Mouse (Mus musculus): Measurements from ENCODE around the gene Zbtb43.
A peak's percentile ranks its signal among the peaks of the same experiment; 100 is the strongest.

Zbtb43 gene

DNA sequence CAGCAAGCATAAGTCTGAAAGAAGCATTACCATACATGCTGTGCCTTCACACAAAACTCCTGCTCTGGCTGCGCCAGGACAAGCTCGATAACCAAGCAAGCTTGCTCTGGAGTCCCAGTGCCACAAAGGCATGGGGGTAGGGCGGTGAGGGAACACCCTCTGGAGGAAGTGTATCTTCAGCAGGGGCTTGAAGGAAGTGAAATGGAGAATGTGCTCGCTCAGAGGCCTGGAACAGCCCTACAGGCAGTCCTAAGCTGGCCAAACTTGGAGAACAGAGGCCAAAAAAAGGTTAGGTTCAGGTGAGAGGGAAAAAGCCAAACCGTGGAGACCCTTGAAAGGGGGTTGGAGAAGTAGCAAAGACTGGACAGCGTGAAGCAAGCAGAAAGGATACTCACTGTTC is 39.0 kb downstream of the Zbtb43 start:
- peak; percentile 38 for DNase-seq (ENCODE audit: low read depth)

DNA sequence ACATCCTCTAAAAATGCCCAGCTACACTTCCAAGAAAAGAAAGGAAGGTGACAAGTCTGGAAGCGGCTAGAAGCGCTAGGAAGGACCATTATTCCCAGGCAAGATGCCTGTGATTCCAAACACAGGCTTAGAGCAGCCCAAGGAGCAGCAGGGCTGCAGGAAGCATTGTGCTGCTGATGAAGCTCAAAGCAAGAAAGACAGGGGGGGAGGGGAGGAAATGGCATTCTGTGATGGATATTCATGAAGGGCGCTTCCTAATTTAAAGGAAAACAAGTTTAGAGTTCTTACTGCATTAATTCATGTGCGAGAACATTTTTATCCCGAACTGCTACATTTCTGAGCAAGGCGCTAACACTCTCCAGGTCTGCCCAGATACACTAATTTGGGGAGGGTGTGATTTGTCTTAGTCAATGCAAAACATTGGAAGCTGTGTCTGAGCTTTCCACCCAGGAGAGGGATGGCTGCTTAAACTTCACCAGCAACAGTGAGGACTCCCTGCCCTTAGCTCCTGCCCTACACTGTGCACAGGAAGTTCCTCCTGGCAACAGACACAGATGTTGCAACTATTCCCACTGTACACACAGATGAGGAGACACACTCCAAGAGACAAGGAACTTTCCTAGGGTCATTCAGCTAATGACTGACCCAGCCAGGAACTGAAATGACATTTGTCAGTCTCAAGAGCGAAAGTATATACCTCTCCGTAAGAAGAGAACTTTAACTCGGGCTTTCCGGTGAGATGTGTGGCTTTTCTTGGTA is 41.5 kb downstream of the Zbtb43 start:
- no peak for DNase-seq (ENCODE audit: low read depth)

DNA sequence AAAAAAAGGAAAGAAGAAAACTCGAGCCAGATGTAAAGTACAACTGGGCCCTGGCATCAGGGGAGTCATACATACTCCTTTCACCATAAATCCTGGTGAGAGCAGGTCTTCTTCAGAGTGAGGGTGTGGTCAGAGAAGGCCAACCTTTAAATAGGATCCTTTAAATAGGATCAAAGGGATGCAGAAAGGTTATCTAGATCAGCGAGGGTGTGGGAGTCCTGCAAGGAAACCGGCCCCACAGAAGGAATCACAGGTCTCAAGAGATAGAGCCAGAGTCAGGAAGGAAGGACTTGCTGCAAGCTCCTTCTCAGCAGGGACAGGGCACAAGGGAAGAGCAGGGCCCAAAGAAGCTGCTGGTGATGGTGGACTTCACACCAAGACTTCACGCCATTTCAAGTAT is 50.9 kb downstream of the Zbtb43 start:
- DNase-seq (ENCODE audit: low read depth) = no peak

DNA sequence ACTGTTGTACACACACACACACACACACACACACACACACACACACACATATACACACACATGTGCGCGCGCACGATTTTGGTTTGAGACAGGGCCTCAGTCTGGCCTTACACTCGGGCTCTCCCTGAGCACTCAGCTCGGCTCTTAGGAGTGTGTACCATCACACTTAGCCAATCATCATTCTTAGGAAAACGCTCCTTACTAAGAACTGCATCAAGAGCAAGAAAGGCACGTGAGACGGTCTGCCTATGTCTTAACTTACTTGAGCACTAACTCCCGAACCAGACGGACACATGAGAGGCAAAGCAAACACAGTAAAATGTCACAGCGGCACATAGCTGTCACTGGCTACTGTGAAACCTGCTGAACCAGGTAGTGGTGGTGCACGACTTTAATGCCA is 54.3 kb downstream of the Zbtb43 start:
- DNase-seq (ENCODE audit: low read depth) = no peak

DNA sequence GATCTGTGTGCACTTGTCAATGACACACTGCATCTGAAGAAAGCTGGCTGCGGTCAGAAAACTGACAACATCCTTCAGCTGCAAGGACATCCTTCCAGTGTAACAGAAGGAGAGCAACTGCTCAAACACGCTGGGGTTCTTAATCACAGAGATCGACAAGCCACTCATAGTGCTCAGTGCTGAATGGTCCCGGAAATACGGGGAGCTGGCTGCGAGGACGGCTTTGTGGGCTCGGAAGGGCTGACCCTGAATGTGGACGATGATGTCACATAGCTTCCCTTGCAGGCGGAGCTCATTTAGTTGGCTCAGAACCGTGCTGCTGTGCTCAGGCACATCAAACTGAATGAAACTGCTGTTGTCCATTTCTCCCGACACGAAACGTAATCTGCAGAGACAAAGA is 56.2 kb downstream of the Zbtb43 start:
- no peak for DNase-seq (ENCODE audit: low read depth)

DNA sequence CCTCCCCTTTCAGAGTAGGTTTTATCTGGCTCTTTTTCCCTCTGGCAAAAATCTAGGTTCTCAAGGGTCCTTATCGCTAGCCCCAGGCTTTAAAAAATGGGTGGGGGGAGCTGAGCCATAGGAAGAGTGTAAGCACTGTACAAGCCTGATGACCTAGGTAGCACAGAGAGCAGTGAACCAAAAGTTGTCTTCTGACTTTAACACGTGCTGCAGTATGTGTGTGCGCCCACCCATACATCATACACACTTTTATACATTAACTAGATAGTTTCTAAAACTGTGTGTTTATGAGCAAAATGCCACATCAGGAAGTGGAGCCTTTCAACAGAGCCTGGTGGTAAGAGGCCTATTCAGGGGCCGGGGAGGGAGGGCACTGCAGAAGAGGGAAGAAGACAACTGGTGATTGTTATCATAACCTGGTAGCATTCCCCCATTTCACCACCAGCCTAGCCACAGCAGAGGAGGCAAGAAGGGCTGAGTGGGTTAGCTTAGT is 64.8 kb downstream of the Zbtb43 start:
- DNase-seq (ENCODE audit: low read depth) = peak; percentile 17

DNA sequence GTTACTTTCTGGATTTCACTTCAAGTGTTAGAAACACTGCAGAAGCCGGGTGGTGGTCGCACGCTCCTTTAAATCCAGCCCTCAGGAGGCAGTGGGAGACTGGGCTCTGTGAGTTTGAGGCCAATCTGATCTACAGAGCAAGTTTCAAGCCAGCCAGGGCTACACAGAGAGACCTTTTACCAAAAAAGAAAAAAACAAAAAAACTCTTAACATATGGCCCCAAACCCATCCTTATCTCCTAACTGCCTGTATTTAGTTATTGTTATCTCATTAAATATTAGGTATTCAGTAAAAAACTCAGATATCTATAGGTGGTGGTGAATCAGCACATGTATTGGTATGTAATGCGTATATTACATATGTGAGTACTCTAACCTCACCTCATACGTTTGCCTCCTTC is 65.7 kb downstream of the Zbtb43 start:
- no peak for DNase-seq (ENCODE audit: low read depth)

DNA sequence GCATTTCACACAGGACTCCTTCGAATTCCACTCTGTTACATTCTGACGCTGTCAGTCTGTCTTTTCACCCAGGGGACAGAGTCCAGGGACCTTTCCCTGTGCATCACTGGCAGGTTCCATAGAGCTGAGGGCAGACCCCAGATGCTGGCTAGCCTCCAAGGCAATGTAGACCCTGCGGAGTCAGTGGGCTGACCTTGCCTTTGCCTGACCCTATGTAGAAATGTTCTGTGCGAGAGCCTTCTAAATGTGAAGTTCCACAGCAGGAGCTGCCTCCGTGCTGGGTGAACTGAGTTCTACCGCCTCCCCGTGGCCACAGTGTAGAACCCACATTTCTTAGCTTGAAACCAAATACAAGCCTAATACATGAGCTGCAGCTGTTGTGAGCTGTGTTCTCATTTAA is 66.1 kb downstream of the Zbtb43 start:
- DNase-seq (ENCODE audit: low read depth) = peak; percentile 61

DNA sequence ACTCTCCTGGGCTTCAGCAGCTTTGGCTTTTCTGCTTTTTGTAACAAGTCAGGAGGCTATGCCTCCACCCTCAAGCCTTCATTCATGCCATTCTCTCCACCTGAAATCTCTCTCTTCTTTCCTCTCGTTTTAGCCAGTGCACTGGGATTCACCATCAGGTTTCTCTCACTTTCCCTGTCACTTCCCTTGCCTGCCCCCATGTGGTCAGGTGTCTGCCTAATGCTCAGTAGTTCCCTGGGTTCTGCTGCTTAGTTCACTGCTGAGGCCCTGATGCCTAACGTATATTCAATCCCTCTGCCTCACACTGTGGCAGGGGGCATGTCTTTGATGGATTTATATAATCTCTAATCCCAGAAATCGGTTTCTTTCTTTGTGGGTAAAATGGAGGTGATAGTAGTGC is 67.1 kb downstream of the Zbtb43 start:
- DNase-seq (ENCODE audit: low read depth) = no peak

DNA sequence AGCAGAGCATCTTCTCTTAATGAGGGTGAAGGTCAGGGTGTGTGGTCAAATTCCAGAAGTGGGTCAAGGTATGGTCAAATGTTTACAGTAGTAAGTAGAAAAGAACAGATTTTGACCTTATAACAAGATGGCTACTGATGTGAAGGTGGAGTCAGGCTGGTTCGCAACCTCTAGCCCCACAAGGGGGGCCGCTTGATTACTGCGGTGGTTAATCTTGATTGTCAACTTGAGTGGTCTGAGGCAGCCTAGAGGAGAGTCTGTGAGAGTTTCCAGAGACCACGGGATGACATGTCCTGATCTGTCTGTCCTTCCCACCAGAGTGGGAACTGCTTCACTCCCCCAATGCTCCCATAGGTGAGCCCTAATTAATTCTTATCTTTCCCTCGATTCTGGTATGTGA is 67.8 kb downstream of the Zbtb43 start:
- DNase-seq (ENCODE audit: low read depth) = no peak
